Mouse (Mus musculus) midbrain, postnatal 0 days (tissue): Measurements from ENCODE around the gene Defa33. TPM values are rescaled to one million over a fixed set of nuclear protein-coding genes. Genes with fewer than 3 reads are reported as not detected.
"Not testable (repeated sequence)": the region's sequence is repeated elsewhere in the genome, so short reads cannot be mapped to it uniquely, and the experiment has no call there.

Experiments used
- ATAC-seq: fragments of 200-750 bp; cut with Nextera tagmentation; 2 replicates; pipeline ENCODE4 v1.8.0; 2017; ENCODE audit warnings: moderate number of reproducible peaks, mild to moderate bottlenecking, moderate TSS enrichment, moderate library complexity; ENCODE audit not compliant: low FRiP score
- DNase-seq: peaks from one replicate; pipeline ENCODE4 v3.0.0-alpha.2; 2015; ENCODE audit warnings: low spot score
- H3K27ac ChIP-seq: fragments of 300-500 bp; sonication (generic); 2 replicates; pipeline ENCODE4 v1.5.1; 2014; ENCODE audit warnings: low read depth, mild to moderate bottlenecking, low read length, mixed read lengths
- H3K27me3 ChIP-seq: fragments of 300-500 bp; sonication (generic); 2 replicates; pipeline ENCODE4 v1.6.1; 2014; ENCODE audit warnings: low read length, control low read depth, mixed read lengths; ENCODE audit not compliant: insufficient read depth
- H3K36me3 ChIP-seq: fragments of 300-500 bp; sonication (generic); 2 replicates; pipeline ENCODE4 v1.6.1; 2014; ENCODE audit warnings: low read length, control low read depth, mixed read lengths; ENCODE audit not compliant: insufficient read depth
- H3K4me1 ChIP-seq: fragments of 300-500 bp; sonication (generic); 2 replicates; pipeline ENCODE4 v1.6.1; 2014; ENCODE audit warnings: mild to moderate bottlenecking, control low read depth, antibody characterized with exemption, low read length, mixed read lengths; ENCODE audit not compliant: insufficient read depth
- H3K4me2 ChIP-seq: fragments of 300-500 bp; sonication (generic); 2 replicates; pipeline ENCODE4 v1.6.1; 2014; ENCODE audit warnings: low read depth, mild to moderate bottlenecking, low read length, mixed read lengths; ENCODE audit not compliant: poor library complexity, severe bottlenecking
- H3K4me3 ChIP-seq: fragments of 300-500 bp; sonication (generic); 2 replicates; pipeline ENCODE4 v1.5.1; 2014; ENCODE audit warnings: low read depth, mild to moderate bottlenecking, low read length, moderate library complexity
- H3K9ac ChIP-seq: fragments of 300-500 bp; sonication (generic); replicated peaks from 2 replicates; pipeline ENCODE4 v1.6.1; 2014; ENCODE audit warnings: mild to moderate bottlenecking, low read length, moderate library complexity, mixed read lengths; ENCODE audit not compliant: poor library complexity, severe bottlenecking
- H3K9me3 ChIP-seq: fragments of 300-500 bp; sonication (generic); 2 replicates; pipeline ENCODE4 v1.6.1; 2016; ENCODE audit warnings: low read length, control low read depth
- WGBS: fragments of 180-500 bp; shearing (Covaris S2); extraction: QIAGEN DNeasy Blood & Tissue Kit; methylation state at CpG from one replicate; pipeline ENCODE4 v1.1.7; 2014; 5-methylcytosine and 5-hydroxymethylcytosine counted together
- polyA plus RNA-seq: library from polyadenylated mRNA; unstranded; fragments of >200 nt; fragmentation: Nextera tagmentation; extraction: Ambion mirVana; gene quantifications from 2 replicates; pipeline ENCODE4 v1.2.1, GENCODE M21; 2015
- total RNA-seq: library from RNA; depleted of rRNA; stranded (reverse); fragments of >200 nt; gene quantifications from 2 replicates; pipeline ENCODE4 v1.2.3, GENCODE M21; 2014; rRNA removed

Defa33 gene
- not detected in 2 replicates for total RNA-seq
- polyA plus RNA-seq = not detected in 2 replicates

DNA sequence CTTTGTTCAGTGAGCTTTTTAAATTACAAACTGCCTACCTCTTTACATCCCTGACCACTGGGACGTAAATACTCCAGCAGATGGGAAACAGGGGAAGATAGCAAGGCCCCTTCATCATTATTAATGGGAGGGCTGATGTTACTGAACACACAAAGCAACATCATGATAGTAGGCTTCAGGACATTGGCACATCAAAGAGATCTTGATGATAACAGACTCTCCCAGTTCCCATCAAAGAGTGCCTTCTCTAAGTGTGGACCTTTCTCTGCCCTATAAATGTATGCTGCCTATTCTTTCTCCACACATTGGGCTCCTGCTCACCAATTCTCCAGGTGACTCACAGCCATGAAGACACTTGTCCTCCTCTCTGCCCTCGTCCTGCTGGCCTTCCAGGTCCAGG is at the start of gene Defa33:
TSS of gene Defa33 (plus strand) at position 301 of the 400 bp plus-strand sequence.
- not testable (repeated sequence) for ATAC-seq, DNase-seq, H3K9me3 ChIP-seq, H3K4me2 ChIP-seq, H3K9ac ChIP-seq, H3K27me3 ChIP-seq, H3K4me3 ChIP-seq, H3K36me3 ChIP-seq, H3K4me1 ChIP-seq, H3K27ac ChIP-seq
- WGBS = no CpG with 5 or more reads among the region's 2 CpGs

GRCm38 (mm10) chr8:21378215-21378614 is 13.4 kb upstream of the Defa33 start, which contains the start of gene Defa2:
Defa2 (plus strand) TSS chr8:21378515.
- H3K27ac ChIP-seq, H3K4me2 ChIP-seq, H3K36me3 ChIP-seq, H3K9me3 ChIP-seq, H3K9ac ChIP-seq, H3K4me1 ChIP-seq, H3K27me3 ChIP-seq, DNase-seq, H3K4me3 ChIP-seq, ATAC-seq: not testable (repeated sequence)
- WGBS = no CpG with 5 or more reads among the region's 2 CpGs

DNA sequence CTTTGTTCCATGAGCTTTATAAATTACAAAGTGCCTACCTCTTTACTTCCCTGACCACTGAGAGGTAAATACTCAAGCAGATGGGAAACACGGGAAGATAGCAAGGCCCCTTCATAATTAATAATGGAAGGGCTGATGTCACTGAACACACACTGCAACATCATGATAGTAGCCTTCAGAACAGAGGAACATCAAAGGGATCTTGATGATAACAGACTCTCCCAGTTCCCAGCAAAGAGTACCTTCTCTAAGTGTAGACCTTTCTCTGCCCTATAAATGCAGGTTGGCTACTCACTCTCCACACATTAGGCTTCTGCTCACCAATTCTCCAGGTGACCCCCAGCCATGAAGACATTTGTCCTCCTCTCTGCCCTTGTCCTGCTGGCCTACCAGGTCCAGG is 35.5 kb downstream of the Defa33 start, which contains the start of gene Defa36:
TSS of gene Defa36 (plus strand) at position 301 of the 400 bp plus-strand sequence.
- no CpG with 5 or more reads among the region's 1 CpGs for WGBS
- H3K27me3 ChIP-seq, H3K9me3 ChIP-seq, ATAC-seq, H3K4me3 ChIP-seq, H3K4me1 ChIP-seq, H3K36me3 ChIP-seq, DNase-seq, H3K9ac ChIP-seq, H3K4me2 ChIP-seq, H3K27ac ChIP-seq: not testable (repeated sequence)

Other genes with a start within 250 kb of the Defa33 start
- gene Defa22, start 229.5 kb upstream of the Defa33 start, total RNA-seq = not detected in 2 replicates
- gene Defa22, start 229.5 kb upstream of the Defa33 start, polyA plus RNA-seq = not detected in 2 replicates
- gene Defa31, start 200.2 kb upstream of the Defa33 start, total RNA-seq = not detected in 2 replicates
- gene Defa31, start 200.2 kb upstream of the Defa33 start, polyA plus RNA-seq = not detected in 2 replicates
- gene Gm15293, start 190.2 kb upstream of the Defa33 start, total RNA-seq = not detected in 2 replicates
- gene Gm15293, start 190.2 kb upstream of the Defa33 start, polyA plus RNA-seq = not detected in 2 replicates
- not detected in 2 replicates for gene Gm15292, start 142.1 kb upstream of the Defa33 start, total RNA-seq
- not detected in 2 replicates for gene Gm15292, start 142.1 kb upstream of the Defa33 start, polyA plus RNA-seq
- not detected in 2 replicates for gene Defa27, start 76.3 kb upstream of the Defa33 start, total RNA-seq
- not detected in 2 replicates for gene Defa27, start 76.3 kb upstream of the Defa33 start, polyA plus RNA-seq
- gene Defa29, start 64.8 kb upstream of the Defa33 start, total RNA-seq = not detected in 2 replicates
- not detected in 2 replicates for gene Defa29, start 64.8 kb upstream of the Defa33 start, polyA plus RNA-seq
- gene Defa2, start 13.3 kb upstream of the Defa33 start, total RNA-seq = not detected in 2 replicates
- gene Defa2, start 13.3 kb upstream of the Defa33 start, polyA plus RNA-seq = not detected in 2 replicates
- not detected in 2 replicates for gene Defa36, start 35.6 kb downstream of the Defa33 start, total RNA-seq
- not detected in 2 replicates for gene Defa36, start 35.6 kb downstream of the Defa33 start, polyA plus RNA-seq
- gene Gm7849, start 64.7 kb downstream of the Defa33 start, total RNA-seq = not detected in 2 replicates
- not detected in 2 replicates for gene Gm7849, start 64.7 kb downstream of the Defa33 start, polyA plus RNA-seq
- not detected in 2 replicates for gene Defa20, start 117.4 kb downstream of the Defa33 start, total RNA-seq
- not detected in 2 replicates for gene Defa20, start 117.4 kb downstream of the Defa33 start, polyA plus RNA-seq
- not detected in 2 replicates for gene Defa32, start 137.2 kb downstream of the Defa33 start, total RNA-seq
- not detected in 2 replicates for gene Defa32, start 137.2 kb downstream of the Defa33 start, polyA plus RNA-seq
- gene Defa37, start 173.6 kb downstream of the Defa33 start, total RNA-seq = not detected in 2 replicates
- gene Defa37, start 173.6 kb downstream of the Defa33 start, polyA plus RNA-seq = not detected in 2 replicates
- not detected in 2 replicates for gene Defa28, start 191.2 kb downstream of the Defa33 start, total RNA-seq
- not detected in 2 replicates for gene Defa28, start 191.2 kb downstream of the Defa33 start, polyA plus RNA-seq
- not detected in 2 replicates for gene Gm7861, start 202.7 kb downstream of the Defa33 start, total RNA-seq
- gene Gm7861, start 202.7 kb downstream of the Defa33 start, polyA plus RNA-seq = not detected in 2 replicates
- not detected in 2 replicates for gene Defa26, start 226.4 kb downstream of the Defa33 start, total RNA-seq
- not detected in 2 replicates for gene Defa26, start 226.4 kb downstream of the Defa33 start, polyA plus RNA-seq